Mouse (Mus musculus) retina, adult 2 months (tissue): ENCODE results near the gene Fgfr2.

Experiments
- DNase-seq: peaks from one replicate; pipeline ENCODE4 v3.0.0-alpha.2; 2012; ENCODE audit warnings: low read depth, low spot score

Gene Fgfr2

GRCm38 (mm10) chr7:130731792-130732191 is 2391.4 kb downstream of the Fgfr2 start:
- no peak for DNase-seq

GRCm38 (mm10) chr7:130727560-130727959 is 2395.6 kb downstream of the Fgfr2 start:
- DNase-seq = no peak

GRCm38 (mm10) chr7:130726724-130727422 is 2396.3 kb downstream of the Fgfr2 start:
- no peak for DNase-seq

- DNase-seq = no peak
These were observed 2397.0 kb downstream of the Fgfr2 start for GRCm38 (mm10) chr7:130726185-130726584.

GRCm38 (mm10) chr7:130720646-130721335 is 2402.4 kb downstream of the Fgfr2 start:
- DNase-seq = no peak

- DNase-seq = no peak
These were observed 2403.1 kb downstream of the Fgfr2 start for GRCm38 (mm10) chr7:130719931-130720598.

GRCm38 (mm10) chr7:130716989-130717388 is 2406.2 kb downstream of the Fgfr2 start:
- no peak for DNase-seq

GRCm38 (mm10) chr7:130716341-130716740 is 2406.8 kb downstream of the Fgfr2 start:
- no peak for DNase-seq

- DNase-seq = no peak
These were observed 2407.7 kb downstream of the Fgfr2 start for GRCm38 (mm10) chr7:130715467-130715866.

GRCm38 (mm10) chr7:130713319-130713718 is 2409.8 kb downstream of the Fgfr2 start:
- DNase-seq = no peak

GRCm38 (mm10) chr7:130711851-130712250 is 2411.3 kb downstream of the Fgfr2 start:
- DNase-seq = no peak

- no peak for DNase-seq
These were observed 2413.5 kb downstream of the Fgfr2 start for GRCm38 (mm10) chr7:130709372-130710274.

GRCm38 (mm10) chr7:130708940-130709339 is 2414.2 kb downstream of the Fgfr2 start:
- no peak for DNase-seq

GRCm38 (mm10) chr7:130705230-130705629 is 2417.9 kb downstream of the Fgfr2 start:
- no peak for DNase-seq

- no peak for DNase-seq
These were observed 2421.8 kb downstream of the Fgfr2 start for GRCm38 (mm10) chr7:130701336-130701735.

GRCm38 (mm10) chr7:130698480-130698879 is 2424.7 kb downstream of the Fgfr2 start:
- DNase-seq = no peak

- no peak for DNase-seq
These were observed 2426.6 kb downstream of the Fgfr2 start for GRCm38 (mm10) chr7:130696347-130697234.

- DNase-seq = no peak
These were observed 2427.3 kb downstream of the Fgfr2 start for GRCm38 (mm10) chr7:130695669-130696338.

GRCm38 (mm10) chr7:130693800-130694193 is 2429.4 kb downstream of the Fgfr2 start:
- no peak for DNase-seq
